Mouse (Mus musculus) megakaryocyte, embryonic 14.5 days (primary cell): ENCODE measurements around the gene Trem2.

ENCODE experiments used
- FLI1 ChIP-seq: IDR thresholded peaks from 2 replicates; pipeline ENCODE4 v1.6.1; 2012; ENCODE audit warnings: low read length, inconsistent platforms, mixed read lengths
- GATA1 ChIP-seq: IDR thresholded peaks from 3 replicates; pipeline ENCODE4 v1.6.1; 2012; ENCODE audit warnings: mixed read lengths, low read length, inconsistent platforms, borderline replicate concordance

GRCm38 (mm10) chr17:48372987-48373386 lies 26.8 kb downstream of the Trem2 start:
- TF ChIP-seq GATA1 (no peak), FLI1 (no peak)
